Mouse (Mus musculus) gastrocnemius, postnatal 10 days (tissue): ENCODE results near the gene Rpl41. TPM values are rescaled to one million over a fixed set of nuclear protein-coding genes. Genes with fewer than 3 reads are reported as not detected.

Source experiments
- DNase-seq: peaks from one replicate; pipeline ENCODE4 v3.0.0; 2021; ENCODE audit warnings: mixed read lengths
- long read RNA-seq, 2 experiments: library from polyadenylated mRNA; stranded (forward); transcript quantifications; one replicate each; pipeline ENCODE4 v2.0.0; 2021
- total RNA-seq, 2 experiments: library from RNA; stranded (reverse); gene quantifications; 2 replicates each; pipeline ENCODE4 v1.2.3; 2021

Gene Rpl41
- 1,000 to 10,000 TPM; 1,962 to 2,082 TPM for total RNA-seq
- long read RNA-seq, experiment 1, transcript Rpl41-206 (3 exons, 544 nt), result minor isoform, 23 of 482 reads
- long read RNA-seq, experiment 1, transcript Rpl41-203 (4 exons, 437 nt), result minor isoform, 14 of 482 reads
- long read RNA-seq, experiment 1, transcript Rpl41-201 (4 exons, 582 nt), result major isoform, 438 of 482 reads
- long read RNA-seq, experiment 1, partial matches to known transcripts, result 6 of 482 reads
- long read RNA-seq, experiment 1, other reads (novel, unspliced or antisense), result 0 of 482 reads
- long read RNA-seq, experiment 2, transcript Rpl41-203 (4 exons, 437 nt), result minor isoform, 8 of 384 reads
- long read RNA-seq, experiment 2, transcript Rpl41-201 (4 exons, 582 nt), result major isoform, 359 of 384 reads
- long read RNA-seq, experiment 2, transcript Rpl41-206 (3 exons, 544 nt), result minor isoform, 15 of 384 reads
- long read RNA-seq, experiment 2, partial matches to known transcripts, result 0 of 384 reads
- long read RNA-seq, experiment 2, other reads (novel, unspliced or antisense), result 2 of 384 reads

DNA sequence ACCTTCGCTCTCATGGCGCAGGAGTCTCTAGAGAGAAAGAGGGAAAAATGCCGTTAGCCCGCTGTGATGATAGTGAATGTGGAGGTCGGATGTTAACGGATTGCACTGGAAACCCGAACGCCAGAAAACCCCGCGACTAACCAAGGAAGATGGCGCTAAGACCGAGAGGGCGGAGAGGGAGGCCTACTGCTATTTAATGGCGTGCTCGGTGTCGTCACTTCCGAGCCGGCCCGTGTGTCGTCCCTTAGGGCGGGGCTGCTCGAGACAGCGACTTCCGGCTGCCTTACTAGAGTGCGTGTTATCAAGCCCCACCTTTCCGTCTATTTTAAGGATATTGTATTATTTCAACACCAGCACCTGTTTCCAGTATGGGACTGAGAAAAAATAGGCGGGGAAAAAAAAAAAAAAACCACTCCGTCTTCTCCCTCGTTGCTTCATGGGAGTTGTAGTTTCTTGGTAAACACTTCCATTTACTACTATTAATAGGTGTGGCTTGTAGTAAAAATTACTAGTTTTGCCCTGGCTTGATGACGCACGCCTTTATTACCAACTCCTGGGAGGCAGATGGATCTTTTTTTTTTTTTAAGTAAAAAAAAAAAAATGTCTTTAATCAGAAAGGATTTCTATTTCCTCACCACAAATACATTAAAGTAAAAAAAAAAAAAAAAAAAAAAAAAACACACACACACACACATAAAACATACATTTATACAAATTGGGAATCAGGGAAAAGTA, at the start of gene Rpl41:
TSS of gene Rpl41 (minus strand) at position 359 of the 735 bp plus-strand sequence.
- peak; percentile 86 for DNase-seq

DNA sequence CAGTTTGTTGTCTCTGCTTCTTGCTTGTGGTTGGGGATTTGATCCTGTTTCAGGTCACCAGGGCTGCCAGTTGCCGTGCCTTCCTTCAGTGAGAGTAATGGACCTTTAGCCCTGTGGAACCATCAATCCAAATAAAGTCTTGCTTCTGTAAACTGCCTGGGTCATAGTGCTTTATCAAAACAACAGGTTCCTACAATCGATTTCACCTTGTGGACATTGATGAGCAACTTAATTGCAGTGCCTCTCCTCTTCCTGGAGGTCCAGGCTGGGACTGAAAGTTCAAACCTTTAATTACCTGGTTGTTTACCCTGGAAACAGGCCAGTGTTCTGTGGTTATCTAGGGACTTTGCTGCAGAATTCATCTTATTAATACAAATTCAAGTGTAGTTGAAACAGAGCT, 49.4 kb upstream of the Rpl41 start:
- no peak for DNase-seq

DNA sequence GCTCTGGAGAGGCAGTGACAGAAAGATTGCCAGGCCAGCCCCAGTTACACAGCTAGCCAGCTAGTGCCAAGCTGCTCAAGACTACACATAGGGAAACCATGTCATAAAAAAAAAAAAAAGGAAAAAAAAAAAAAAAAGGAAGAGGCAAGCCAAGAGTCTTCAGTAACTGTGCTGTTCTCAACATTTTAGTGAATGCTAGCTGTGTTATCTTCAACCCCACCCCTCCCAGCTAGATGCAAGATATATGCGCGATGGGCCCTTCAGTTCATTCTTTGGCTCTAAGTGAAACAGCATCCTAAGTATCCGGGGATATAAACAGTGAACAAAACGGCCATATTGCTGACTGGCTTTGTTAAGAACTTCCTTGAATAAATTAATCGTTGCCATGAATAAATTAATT, 43.7 kb upstream of the Rpl41 start:
- DNase-seq, result no peak

DNA sequence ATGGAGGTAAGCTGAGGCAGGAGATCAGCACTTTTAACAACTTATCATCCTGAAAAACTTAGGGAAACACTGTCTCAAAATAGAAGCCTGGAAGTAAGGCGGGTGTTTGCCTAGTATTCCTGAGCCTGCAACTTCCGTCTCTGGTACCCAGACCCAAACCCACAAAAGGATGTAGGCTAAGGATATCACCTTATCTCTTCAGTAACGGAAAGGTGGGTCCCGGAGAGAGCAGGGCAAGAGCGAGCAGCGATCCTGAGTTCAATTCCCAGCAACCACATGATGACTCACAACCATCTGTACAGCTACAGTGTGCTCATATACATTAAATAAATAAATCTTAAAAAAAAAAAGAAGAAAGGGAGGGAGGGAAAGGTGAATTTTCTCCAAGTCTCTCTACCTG, 42.3 kb upstream of the Rpl41 start:
- DNase-seq, result no peak

DNA sequence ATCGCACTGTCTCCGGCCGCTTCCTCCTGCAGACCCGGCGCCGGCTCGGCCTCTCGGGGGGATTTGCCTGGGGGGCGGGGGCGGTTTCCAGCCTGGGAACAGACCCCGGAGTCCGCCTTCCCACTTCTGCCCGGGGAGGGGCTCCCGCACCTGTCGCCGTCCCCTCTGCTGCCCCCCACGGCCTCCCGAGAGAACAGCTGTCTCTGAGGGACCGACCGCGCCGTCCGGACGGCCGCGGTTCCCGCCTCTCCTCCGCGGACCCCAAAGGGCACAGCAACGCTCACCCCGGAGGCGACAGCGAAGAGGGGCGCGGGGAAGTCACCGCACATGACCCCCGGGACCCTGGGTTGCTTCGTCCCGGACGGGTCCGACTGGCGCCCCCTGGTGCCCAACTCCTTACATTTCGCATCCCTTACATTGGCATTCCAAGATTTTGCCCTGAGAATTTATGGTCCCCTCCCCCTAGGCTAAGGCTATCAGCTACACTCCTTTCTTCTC, 41.1 kb upstream of the Rpl41 start:
- peak; percentile 70 for DNase-seq

DNA sequence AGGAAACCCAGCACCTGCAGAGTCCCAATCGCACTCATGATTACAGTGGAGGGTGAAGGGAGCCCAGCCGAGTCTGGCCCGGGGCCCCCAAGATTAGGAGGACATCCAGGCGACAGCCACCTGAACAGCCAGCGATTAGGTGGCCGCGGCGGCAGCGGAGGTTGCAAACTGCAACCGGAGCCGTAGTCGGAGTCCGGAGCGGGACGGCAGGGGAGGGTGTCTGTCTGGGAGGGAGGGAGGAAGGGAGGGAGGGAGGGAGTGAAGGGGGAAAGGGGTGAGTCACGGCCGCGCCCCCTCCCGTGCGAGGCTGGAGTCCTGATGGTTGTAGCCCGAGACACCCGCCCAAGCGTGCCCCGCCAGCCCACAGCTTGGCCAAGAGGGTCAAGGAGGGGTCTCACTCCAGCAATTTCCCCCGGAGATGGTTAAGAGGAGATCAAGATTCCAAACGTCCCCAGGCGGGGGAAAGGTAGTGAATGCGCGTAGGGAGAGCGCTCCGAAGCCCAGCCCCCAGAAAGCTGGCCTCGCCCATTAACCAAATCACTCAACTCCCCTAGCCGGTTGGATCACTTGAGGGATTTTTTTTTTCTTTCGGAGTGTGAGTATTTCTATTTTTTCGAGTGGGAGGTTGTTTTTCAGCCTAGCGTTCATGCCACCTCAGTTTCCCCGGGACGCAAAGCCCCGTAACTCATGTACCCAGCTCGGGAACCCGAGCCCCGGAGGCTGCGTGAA, 40.5 kb upstream of the Rpl41 start, which contains the start of gene Erbb3:
TSS of gene Erbb3 (minus strand) at position 189 of the 729 bp plus-strand sequence.
- peak; percentile 53 for DNase-seq

DNA sequence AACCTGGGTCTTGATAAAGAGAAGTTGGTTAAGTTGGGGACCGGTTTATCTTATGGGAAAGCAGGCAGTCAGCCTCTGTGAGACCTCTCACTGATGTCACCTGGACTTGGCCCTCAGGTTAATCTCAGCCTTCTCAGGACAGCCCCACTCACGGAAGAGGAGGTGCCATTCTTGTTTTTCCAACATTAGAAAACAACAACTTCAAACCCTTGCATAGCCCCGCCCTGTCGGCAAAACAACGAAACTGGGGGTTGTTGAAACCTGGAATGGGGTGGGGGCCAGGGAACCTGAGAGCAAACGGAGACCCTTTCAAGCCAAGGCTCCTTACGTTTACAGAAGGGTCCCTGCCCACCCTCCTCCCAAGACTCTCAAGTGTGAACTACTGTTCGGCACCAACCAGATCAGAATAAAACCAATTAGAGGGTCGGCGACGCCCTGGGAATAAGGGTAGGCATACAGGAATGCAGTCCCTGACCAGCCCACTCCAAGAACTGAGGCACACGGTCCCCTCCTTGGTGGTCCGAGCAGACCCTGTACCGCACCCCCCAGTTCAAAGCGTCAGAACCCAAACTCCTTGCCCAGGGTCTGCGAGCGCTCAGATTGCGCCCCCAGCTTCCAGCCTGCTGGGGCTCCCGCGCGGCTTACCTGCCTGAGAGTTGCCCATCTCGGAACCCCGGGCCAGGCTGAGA, 39.8 kb upstream of the Rpl41 start:
- no peak for DNase-seq

DNA sequence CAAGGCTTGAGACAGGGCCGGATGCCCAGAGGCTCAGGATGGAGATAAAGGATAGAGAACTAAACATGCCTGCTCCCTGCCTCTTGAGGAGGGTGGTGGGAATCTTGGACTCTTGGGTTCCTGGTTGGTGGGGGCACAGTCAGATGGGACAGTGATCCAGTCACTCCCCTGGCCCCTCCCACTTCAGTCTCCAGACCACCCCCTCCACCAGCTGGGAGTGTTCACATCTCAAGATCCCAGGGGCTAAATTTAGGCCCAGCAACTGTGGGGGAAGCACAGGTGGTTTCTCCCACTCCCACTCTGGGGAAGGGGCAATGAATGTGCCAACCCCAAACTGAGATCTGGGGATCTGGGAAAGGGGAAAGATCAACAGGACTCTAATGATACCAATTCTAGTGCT, 39.0 kb upstream of the Rpl41 start:
- no peak for DNase-seq

DNA sequence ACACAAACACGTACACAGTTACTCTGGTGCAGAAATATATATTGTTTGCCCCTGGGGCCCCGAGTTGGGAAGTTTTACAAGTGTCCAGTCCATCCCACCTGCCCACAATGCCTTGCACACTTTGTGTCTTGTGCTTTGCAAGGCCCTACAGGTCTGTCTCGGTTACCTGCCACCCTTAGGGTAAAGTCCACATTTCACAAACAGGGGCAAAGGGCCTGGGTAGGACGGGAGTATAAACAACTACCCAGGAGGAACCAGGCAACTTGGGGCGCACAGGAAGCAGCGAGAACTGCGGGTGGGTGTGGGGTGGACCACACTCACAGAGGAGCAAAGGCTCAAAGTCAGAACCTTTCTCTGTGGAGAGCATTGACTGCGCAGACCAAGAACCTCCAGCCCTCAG, 38.6 kb upstream of the Rpl41 start:
- DNase-seq, result no peak

DNA sequence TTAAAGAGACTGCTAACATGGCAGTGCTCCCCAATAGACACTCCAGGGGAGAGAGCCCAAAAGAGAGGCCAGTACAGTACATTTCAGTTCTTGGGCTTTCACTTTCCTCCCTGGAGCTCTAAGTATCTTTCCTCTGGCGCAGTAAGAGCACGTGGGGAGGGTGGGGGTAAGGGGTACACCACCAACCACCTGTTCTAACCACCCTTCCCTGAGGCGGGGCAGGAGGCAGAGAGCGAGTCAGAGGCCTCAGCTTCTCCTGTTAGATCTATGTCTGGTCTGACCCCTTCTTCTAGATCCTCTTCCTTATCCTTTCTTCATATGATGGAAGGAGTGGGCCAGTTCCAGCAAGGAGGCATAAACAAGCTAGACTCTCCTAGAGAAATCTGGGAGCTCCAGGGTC, 38.0 kb upstream of the Rpl41 start:
- no peak for DNase-seq

DNA sequence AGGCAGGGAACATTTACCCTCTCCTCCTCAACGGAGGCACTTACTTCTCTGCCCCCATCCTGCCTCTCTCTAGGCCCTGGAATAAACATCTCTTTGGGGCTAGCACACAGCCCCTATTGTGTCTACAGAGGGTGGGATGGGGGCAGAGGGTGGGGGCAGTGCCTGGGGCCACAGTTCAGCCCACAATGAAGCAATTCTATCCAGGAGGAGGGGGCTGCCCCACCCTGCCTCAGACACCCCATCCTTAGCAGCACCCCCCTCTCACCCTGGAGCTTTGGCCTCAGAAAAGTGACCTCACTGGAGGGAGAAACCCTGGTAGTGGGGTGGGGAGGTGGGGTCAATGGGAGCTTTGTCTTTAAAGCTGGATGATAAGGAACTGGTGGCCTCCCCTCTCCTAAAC, 37.4 kb upstream of the Rpl41 start:
- DNase-seq, result no peak

DNA sequence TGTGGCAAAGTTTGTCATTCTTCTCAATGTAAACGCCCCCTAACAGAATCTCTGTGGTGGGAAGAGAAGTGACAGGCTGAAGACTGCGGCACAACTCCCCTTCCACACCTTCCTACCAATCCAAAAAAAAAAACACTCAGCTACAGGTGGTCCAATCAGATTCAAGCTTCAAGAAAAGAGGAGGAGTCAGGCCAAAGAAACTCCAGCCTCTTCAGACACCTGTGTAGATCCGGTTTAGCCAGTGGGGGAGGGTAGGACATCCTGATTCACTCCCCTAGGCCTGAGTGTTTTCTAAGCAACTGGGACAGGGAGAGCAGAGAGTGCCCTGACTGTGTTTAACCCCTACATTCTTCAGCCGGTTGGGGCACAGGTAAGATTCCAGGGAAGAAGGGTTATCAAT, 35.3 kb upstream of the Rpl41 start:
- no peak for DNase-seq

DNA sequence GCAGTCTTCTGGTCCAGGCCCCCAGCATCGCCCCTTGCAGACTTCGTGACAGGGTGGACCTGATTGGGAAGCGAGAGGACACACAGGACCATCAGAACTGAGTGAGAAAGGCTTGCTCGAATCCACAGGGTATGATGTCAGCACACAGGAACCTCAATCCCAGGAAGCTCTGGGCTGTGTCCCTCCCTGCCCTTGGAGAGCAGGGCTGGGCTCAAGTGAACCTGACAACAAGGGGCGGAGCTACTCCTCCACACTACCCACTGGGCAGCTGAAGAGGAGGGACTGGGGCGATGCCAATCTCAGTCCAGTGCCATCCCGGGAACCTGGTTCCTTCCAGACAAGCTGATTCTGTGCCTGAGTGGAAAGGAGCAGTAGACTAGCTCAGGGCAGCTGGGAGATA, 34.5 kb upstream of the Rpl41 start:
- DNase-seq, result peak; percentile 53

DNA sequence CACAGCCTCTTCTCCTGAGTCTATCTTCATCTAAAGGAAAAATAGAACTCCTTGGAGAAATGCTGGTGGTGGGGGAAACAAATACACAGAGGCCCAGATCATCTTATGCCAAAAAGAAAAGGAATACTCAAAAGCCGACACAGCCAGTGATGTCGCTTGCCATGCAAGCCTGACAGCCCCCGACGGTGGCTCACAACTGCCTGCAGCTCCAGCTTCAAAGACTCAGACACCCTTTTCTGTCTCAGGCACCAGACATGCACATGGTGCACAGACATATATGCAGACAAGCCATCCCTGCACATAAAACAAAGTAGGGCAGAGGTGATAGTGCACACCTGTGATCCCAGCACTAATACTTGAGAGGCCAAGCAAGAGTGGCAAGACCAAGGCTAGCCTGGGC, 30.6 kb upstream of the Rpl41 start:
- no peak for DNase-seq

DNA sequence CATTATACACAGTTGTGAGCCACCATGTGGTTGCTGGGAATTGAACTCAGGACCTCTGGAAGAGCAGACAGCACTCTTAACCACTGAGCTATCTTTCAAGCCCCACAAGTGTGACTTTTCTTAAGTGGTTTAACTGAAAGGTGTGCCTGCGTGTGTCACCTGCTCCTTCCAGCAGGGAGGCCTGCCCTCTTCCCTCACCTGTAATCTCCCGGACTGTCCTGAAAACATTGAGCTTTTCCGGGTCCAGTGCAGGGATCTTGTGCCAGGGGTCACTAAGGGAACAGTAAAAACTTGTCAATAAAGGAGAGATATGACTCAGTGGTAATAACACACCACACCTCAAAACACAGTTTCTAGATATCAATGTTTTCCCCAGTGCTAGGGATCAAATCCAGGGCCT, 30.2 kb upstream of the Rpl41 start:
- no peak for DNase-seq

DNA sequence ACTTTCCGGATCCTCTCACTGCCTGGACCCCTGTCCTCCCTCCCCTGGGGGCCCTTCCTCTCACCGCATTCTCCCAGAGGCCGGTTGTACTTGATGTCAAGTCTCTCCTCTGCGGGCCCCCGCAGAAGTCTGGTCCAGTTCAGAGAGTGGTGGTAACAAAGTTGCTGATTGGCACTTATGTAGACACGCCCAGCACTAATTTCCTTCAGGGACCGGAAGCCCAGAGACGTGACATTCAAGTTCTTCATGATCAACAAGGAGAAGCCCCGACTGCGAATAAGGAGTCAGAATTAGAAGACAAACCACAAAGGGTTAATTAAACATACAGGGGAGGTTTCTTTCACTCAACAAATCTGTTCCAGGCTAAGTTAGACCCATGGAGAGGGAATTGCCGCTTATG, 29.2 kb upstream of the Rpl41 start:
- DNase-seq, result no peak

DNA sequence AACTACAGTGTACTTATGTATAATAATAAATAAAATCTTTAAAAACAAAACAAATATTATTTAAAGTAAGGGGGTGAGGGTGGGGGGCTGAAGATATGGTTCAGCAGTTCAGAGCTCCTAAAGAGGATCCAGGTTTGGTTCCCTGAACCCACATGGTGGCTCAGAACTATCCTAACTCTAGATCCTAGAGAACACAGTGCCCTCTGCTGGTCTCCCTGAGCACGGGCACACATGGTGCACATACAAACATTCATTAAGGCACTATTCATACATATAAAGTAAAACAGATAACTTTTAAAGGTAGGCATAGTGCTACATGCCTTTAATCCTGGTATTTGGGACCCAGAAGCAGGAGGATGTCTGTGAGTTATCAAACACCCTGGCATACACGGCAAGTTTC, 26.0 kb upstream of the Rpl41 start:
- DNase-seq, result no peak

DNA sequence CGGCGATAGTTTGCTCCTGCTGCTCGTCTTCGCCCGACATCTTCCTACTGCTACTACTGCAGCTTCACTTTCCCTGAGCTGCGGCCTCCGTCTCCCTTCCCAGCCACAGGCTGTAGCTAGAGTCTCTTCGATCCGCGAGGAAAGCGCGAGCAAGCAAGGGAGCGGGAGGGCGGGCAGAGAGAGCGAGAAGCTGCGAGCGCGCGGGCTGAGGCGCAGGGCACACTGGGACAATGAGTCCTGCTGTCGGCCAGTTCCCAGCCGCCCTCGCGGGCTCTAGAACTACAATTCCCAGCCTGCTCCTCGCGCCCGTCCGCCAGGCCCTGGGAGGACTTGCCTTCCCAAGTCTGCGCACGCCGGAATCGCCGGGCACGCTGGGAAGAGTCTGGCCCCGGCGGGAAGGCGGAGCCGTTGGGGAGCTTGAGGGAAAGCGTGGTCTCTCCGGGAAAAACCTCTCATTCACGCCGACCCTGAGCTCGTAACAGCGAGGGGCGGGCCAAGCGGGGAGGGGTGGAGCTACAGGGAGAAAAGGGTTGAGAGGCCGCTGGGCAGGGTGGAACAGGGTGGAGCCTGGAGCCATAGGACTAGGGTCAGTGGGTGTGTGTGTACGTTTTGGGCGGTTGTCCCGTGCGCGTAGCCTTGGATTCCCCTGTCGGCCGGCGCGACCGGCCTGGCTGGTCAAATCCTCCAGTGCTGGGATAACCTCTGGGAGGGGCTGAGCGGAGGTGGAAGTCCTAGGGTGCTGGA, 16.9 kb upstream of the Rpl41 start, which contains the start of gene Pa2g4:
TSS of gene Pa2g4 (minus strand) at position 200 of the 744 bp plus-strand sequence.
- DNase-seq, result peak; percentile 96

DNA sequence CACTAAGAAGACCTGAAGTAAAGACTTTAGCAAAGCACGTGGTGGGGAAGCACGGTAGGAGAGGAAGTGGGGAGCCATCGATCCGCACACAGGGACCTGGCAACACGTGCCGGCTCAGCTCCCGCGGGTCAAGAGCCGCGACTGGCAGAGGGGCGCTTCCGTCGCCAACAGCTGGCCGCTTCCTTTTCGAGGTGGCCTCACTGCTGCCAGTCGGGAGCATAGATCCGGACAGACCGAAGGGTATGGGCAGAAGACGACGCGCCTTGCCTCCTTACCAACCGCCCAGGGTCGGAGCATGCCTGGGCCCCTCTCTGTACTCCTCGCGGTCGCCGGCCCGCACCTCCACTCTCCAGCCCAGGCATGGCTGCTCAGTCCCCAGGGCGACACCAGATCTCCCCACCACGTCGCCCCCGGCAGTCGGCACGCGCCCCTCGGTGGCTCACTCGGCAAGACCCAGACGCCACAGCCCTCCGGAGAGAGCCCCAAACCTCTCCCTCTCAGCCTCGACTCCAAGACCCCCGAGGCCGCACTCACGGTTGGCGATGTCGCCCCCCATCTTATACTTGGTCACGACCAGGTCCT, 16.2 kb upstream of the Rpl41 start:
- DNase-seq, result peak; percentile 40

DNA sequence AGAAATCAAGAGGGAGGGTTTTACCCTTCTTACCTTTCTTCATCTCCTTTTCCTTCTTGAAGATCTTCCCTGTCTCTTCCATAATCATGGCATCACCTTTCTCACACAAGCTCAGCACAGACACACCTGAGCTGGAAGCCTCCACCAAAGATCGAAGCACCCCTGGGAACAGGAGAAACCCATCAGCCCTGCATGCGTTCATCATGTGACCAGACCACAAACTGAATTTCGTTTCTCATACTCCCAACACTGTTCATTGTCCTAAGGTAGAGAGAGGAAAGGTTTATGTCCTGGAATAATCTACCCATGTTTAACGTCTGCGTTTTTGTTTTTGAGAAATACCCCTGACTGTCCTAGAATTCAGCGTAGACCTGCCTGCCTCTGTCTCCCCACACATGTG, 14.4 kb upstream of the Rpl41 start:
- DNase-seq, result no peak

DNA sequence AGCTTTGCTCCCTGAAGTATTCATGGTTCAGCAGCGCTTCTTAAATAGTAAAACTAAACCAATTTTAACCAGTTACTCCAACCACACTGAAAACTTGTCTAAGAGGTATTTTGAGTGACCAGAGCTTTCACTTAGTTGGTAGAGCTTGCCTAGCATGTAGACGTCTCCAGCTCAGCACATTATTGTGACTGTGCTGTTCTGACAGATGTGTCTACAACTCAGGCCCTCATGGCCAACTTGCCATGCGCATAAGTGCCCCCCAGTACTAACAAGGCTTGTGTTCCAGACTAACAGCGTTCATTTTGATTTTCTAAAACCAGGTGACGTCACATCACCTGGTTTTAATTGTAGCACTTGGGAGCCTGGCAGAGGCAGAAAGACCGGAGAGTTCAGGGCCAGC, 7.9 kb upstream of the Rpl41 start:
- DNase-seq, result no peak
